Mouse (Mus musculus) MEL-GATA-1-ER (cell line): ENCODE measurements at regions not wholly inside any gene's neighbourhood (a gene's known extent, or its start where the extent isn't known, plus 50 kb on each side); places are given as distances from the start of the nearest gene placed in this dataset.

ENCODE experiments used
- DNase-seq: peaks from one replicate; pipeline ENCODE4 v3.0.0-alpha.2; 2012; ENCODE audit warnings: low read depth; ENCODE audit errors: extremely low read depth

- no peak for DNase-seq
These were observed 77.8 kb upstream of the Sestd1 start for GRCm38 (mm10) chr2:77358176-77358575.

- no peak for DNase-seq
These were observed 76.4 kb upstream of the Sestd1 start for GRCm38 (mm10) chr2:77356798-77357197.

- DNase-seq = no peak
These were observed 71.7 kb upstream of the Sestd1 start for GRCm38 (mm10) chr2:77351987-77352628.

- no peak for DNase-seq
These were observed 66.6 kb upstream of the Sestd1 start for GRCm38 (mm10) chr2:77347027-77347426.

- no peak for DNase-seq
These were observed 63.5 kb upstream of the Sestd1 start for GRCm38 (mm10) chr2:77343736-77344440.

- no peak for DNase-seq
These were observed 62.0 kb upstream of the Sestd1 start for GRCm38 (mm10) chr2:77342416-77342815.

GRCm38 (mm10) chr2:77341575-77342332 is 61.4 kb upstream of the Sestd1 start:
- peak; percentile 66 for DNase-seq

GRCm38 (mm10) chr2:77340076-77340475 is 59.7 kb upstream of the Sestd1 start:
- no peak for DNase-seq

GRCm38 (mm10) chr2:77337786-77338406 is 57.5 kb upstream of the Sestd1 start:
- no peak for DNase-seq

GRCm38 (mm10) chr2:77337318-77337717 is 56.9 kb upstream of the Sestd1 start:
- DNase-seq = no peak

GRCm38 (mm10) chr2:77336810-77337209 is 56.4 kb upstream of the Sestd1 start:
- no peak for DNase-seq

GRCm38 (mm10) chr2:77334706-77335105 is 54.3 kb upstream of the Sestd1 start:
- DNase-seq = no peak

- DNase-seq = no peak
These were observed 53.1 kb upstream of the Sestd1 start for GRCm38 (mm10) chr2:77333394-77334079.
